Mouse (Mus musculus): ENCODE data around the gene Olfr805. TPM values are rescaled to one million over a fixed set of nuclear protein-coding genes. Genes with fewer than 3 reads are reported as not detected.

Gene Olfr805
- not detected in 2 replicates for polyA plus RNA-seq (2015; fragmentation: Nextera tagmentation; extraction: Ambion mirVana)

GRCm38 (mm10) chr10:129729275-129729674 is at the start of gene Olfr805:
Gene Olfr805, minus strand, starts transcription at chr10:129729375.
- no peak within 1 kb of the TSS for H3K4me2 ChIP-seq (ENCODE audit: low read depth, low read length)
- ATAC-seq (replicated peaks; ENCODE audit: extremely low read depth, insufficient read depth, low FRiP score), result no peak
- H3K4me1 ChIP-seq (ENCODE audit: control insufficient read depth, insufficient read depth, low read length), result no peaks in the 10 kb centered on the region
- H3K4me3 ChIP-seq (ENCODE audit: low read length), result no peak within 1 kb of the TSS
- H3K27ac ChIP-seq (ENCODE audit: low read length), result no peak within 1 kb of the TSS
- WGBS, result 87% methylated on average over 2 of the region's 2 CpGs
- H3K27me3 ChIP-seq (ENCODE audit: control insufficient read depth, insufficient read depth, low read length), result no peaks in the 10 kb centered on the region
- H3K36me3 ChIP-seq (ENCODE audit: control insufficient read depth, insufficient read depth), result no peaks in the 10 kb centered on the region
- 0 out of 2 replicates have a peak, but pooled peaks cover 3% of the 10 kb centered on the region for H3K9me3 ChIP-seq (replicated peaks; ENCODE audit: control insufficient read depth, low read length)
- H3K9ac ChIP-seq (ENCODE audit: low read length), result no peak within 1 kb of the TSS

- Histone ChIP-seq H3K4me3 (ENCODE audit: low read length) (no peak overlapping the region), H3K4me1 (ENCODE audit: control insufficient read depth, insufficient read depth, low read length) (no peaks in the 10 kb centered on the region), H3K9me3 (replicated peaks; ENCODE audit: control insufficient read depth, low read length) (no peaks in the 10 kb centered on the region), H3K4me2 (ENCODE audit: low read depth, low read length) (no peak overlapping the region), H3K27ac (ENCODE audit: low read length) (no peak overlapping the region), H3K9ac (ENCODE audit: low read length) (no peak overlapping the region), H3K36me3 (ENCODE audit: control insufficient read depth, insufficient read depth) (no peaks in the 10 kb centered on the region), H3K27me3 (ENCODE audit: control insufficient read depth, insufficient read depth, low read length) (no peaks in the 10 kb centered on the region)
- no peak for ATAC-seq (replicated peaks; ENCODE audit: extremely low read depth, insufficient read depth, low FRiP score)
These were observed 48.9 kb upstream of the Olfr805 start for GRCm38 (mm10) chr10:129778123-129778522.

- Histone ChIP-seq H3K4me1 (ENCODE audit: control insufficient read depth, insufficient read depth, low read length) (no peaks in the 10 kb centered on the region), H3K4me2 (ENCODE audit: low read depth, low read length) (no peak within 1 kb of the TSS), H3K9ac (ENCODE audit: low read length) (no peak within 1 kb of the TSS), H3K4me3 (ENCODE audit: low read length) (no peak within 1 kb of the TSS), H3K27ac (ENCODE audit: low read length) (no peak within 1 kb of the TSS), H3K27me3 (ENCODE audit: control insufficient read depth, insufficient read depth, low read length) (no peaks in the 10 kb centered on the region), H3K36me3 (ENCODE audit: control insufficient read depth, insufficient read depth) (no peaks in the 10 kb centered on the region), H3K9me3 (replicated peaks; ENCODE audit: control insufficient read depth, low read length) (no peaks in the 10 kb centered on the region)
- ATAC-seq (replicated peaks; ENCODE audit: extremely low read depth, insufficient read depth, low FRiP score), result no peak
These were observed 45.2 kb upstream of the Olfr805 start, which contains the start of gene Olfr809 for GRCm38 (mm10) chr10:129774338-129774737. Gene Olfr809, plus strand, starts transcription at chr10:129774638.

GRCm38 (mm10) chr10:129765182-129765581 is 36.0 kb upstream of the Olfr805 start, which contains the start of gene Olfr808:
Gene Olfr808, plus strand, starts transcription at chr10:129765482.
- ATAC-seq (replicated peaks; ENCODE audit: extremely low read depth, insufficient read depth, low FRiP score), result no peak
- no peak within 1 kb of the TSS for H3K4me3 ChIP-seq (ENCODE audit: low read length)
- no peak within 1 kb of the TSS for H3K4me2 ChIP-seq (ENCODE audit: low read depth, low read length)
- no peak within 1 kb of the TSS for H3K27ac ChIP-seq (ENCODE audit: low read length)
- no peaks in the 10 kb centered on the region for H3K36me3 ChIP-seq (ENCODE audit: control insufficient read depth, insufficient read depth)
- H3K27me3 ChIP-seq (ENCODE audit: control insufficient read depth, insufficient read depth, low read length), result no peaks in the 10 kb centered on the region
- H3K4me1 ChIP-seq (ENCODE audit: control insufficient read depth, insufficient read depth, low read length), result no peaks in the 10 kb centered on the region
- 83% methylated on average over 1 of the region's 1 CpGs for WGBS
- H3K9me3 ChIP-seq (replicated peaks; ENCODE audit: control insufficient read depth, low read length), result no peaks in the 10 kb centered on the region
- H3K9ac ChIP-seq (ENCODE audit: low read length), result no peak within 1 kb of the TSS

- 75% methylated on average over 1 of the region's 1 CpGs for WGBS
- no peaks in the 10 kb centered on the region for H3K4me1 ChIP-seq (ENCODE audit: control insufficient read depth, insufficient read depth, low read length)
- H3K9me3 ChIP-seq (replicated peaks; ENCODE audit: control insufficient read depth, low read length), result no peaks in the 10 kb centered on the region
- H3K9ac ChIP-seq (ENCODE audit: low read length), result no peak within 1 kb of the TSS
- ATAC-seq (replicated peaks; ENCODE audit: extremely low read depth, insufficient read depth, low FRiP score), result no peak
- H3K4me3 ChIP-seq (ENCODE audit: low read length), result no peak within 1 kb of the TSS
- no peak within 1 kb of the TSS for H3K27ac ChIP-seq (ENCODE audit: low read length)
- H3K36me3 ChIP-seq (ENCODE audit: control insufficient read depth, insufficient read depth), result no peaks in the 10 kb centered on the region
- no peaks in the 10 kb centered on the region for H3K27me3 ChIP-seq (ENCODE audit: control insufficient read depth, insufficient read depth, low read length)
- H3K4me2 ChIP-seq (ENCODE audit: low read depth, low read length), result no peak within 1 kb of the TSS
These were observed 28.5 kb upstream of the Olfr805 start, which contains the start of gene Olfr807 for GRCm38 (mm10) chr10:129757693-129758092. Gene Olfr807, minus strand, starts transcription at chr10:129757793.

- H3K4me1 ChIP-seq (ENCODE audit: control insufficient read depth, insufficient read depth, low read length), result no peaks in the 10 kb centered on the region
- H3K9me3 ChIP-seq (replicated peaks; ENCODE audit: control insufficient read depth, low read length), result no peaks in the 10 kb centered on the region
- no peak for ATAC-seq (replicated peaks; ENCODE audit: extremely low read depth, insufficient read depth, low FRiP score)
- H3K4me2 ChIP-seq (ENCODE audit: low read depth, low read length), result no peak within 1 kb of the TSS
- H3K27ac ChIP-seq (ENCODE audit: low read length), result no peak within 1 kb of the TSS
- H3K9ac ChIP-seq (ENCODE audit: low read length), result no peak within 1 kb of the TSS
- H3K36me3 ChIP-seq (ENCODE audit: control insufficient read depth, insufficient read depth), result no peaks in the 10 kb centered on the region
- no peak within 1 kb of the TSS for H3K4me3 ChIP-seq (ENCODE audit: low read length)
- no peaks in the 10 kb centered on the region for H3K27me3 ChIP-seq (ENCODE audit: control insufficient read depth, insufficient read depth, low read length)
These were observed 12.6 kb upstream of the Olfr805 start, which contains the start of gene Olfr806 for GRCm38 (mm10) chr10:129741821-129742220. Gene Olfr806, minus strand, starts transcription at chr10:129741921.

- Histone ChIP-seq H3K4me1 (ENCODE audit: control insufficient read depth, insufficient read depth, low read length) (no peaks in the 10 kb centered on the region), H3K4me2 (ENCODE audit: low read depth, low read length) (no peak within 1 kb of the TSS), H3K9ac (ENCODE audit: low read length) (no peak within 1 kb of the TSS), H3K27me3 (ENCODE audit: control insufficient read depth, insufficient read depth, low read length) (no peaks in the 10 kb centered on the region), H3K36me3 (ENCODE audit: control insufficient read depth, insufficient read depth) (no peaks in the 10 kb centered on the region), H3K9me3 (replicated peaks; ENCODE audit: control insufficient read depth, low read length) (no peaks in the 10 kb centered on the region), H3K27ac (ENCODE audit: low read length) (no peak within 1 kb of the TSS), H3K4me3 (ENCODE audit: low read length) (no peak within 1 kb of the TSS)
- ATAC-seq (replicated peaks; ENCODE audit: extremely low read depth, insufficient read depth, low FRiP score), result no peak
These were observed 26.3 kb downstream of the Olfr805 start, which contains the start of gene Olfr804 for GRCm38 (mm10) chr10:129702910-129703309. Gene Olfr804, plus strand, starts transcription at chr10:129703210.

GRCm38 (mm10) chr10:129694186-129694585 is 35.0 kb downstream of the Olfr805 start, which contains the start of gene Olfr803:
Gene Olfr803, minus strand, starts transcription at chr10:129694286.
- H3K4me1 ChIP-seq (ENCODE audit: control insufficient read depth, insufficient read depth, low read length), result no peaks in the 10 kb centered on the region
- WGBS, result 59% methylated on average over 2 of the region's 2 CpGs
- ATAC-seq (replicated peaks; ENCODE audit: extremely low read depth, insufficient read depth, low FRiP score), result no peak

GRCm38 (mm10) chr10:129688069-129688468 is 41.1 kb downstream of the Olfr805 start, which contains the start of gene Olfr802:
Gene Olfr802, minus strand, starts transcription at chr10:129688169.
- H3K27me3 ChIP-seq (ENCODE audit: control insufficient read depth, insufficient read depth, low read length), result no peaks in the 10 kb centered on the region
- no peak for ATAC-seq (replicated peaks; ENCODE audit: extremely low read depth, insufficient read depth, low FRiP score)
- no peaks in the 10 kb centered on the region for H3K4me1 ChIP-seq (ENCODE audit: control insufficient read depth, insufficient read depth, low read length)
- no peak within 1 kb of the TSS for H3K27ac ChIP-seq (ENCODE audit: low read length)
- no peaks in the 10 kb centered on the region for H3K36me3 ChIP-seq (ENCODE audit: control insufficient read depth, insufficient read depth)
- no peak within 1 kb of the TSS for H3K4me2 ChIP-seq (ENCODE audit: low read depth, low read length)
- no peaks in the 10 kb centered on the region for H3K9me3 ChIP-seq (replicated peaks; ENCODE audit: control insufficient read depth, low read length)
- no peak within 1 kb of the TSS for H3K4me3 ChIP-seq (ENCODE audit: low read length)
- 50% methylated on average over 1 of the region's 1 CpGs for WGBS
- no peak within 1 kb of the TSS for H3K9ac ChIP-seq (ENCODE audit: low read length)

More at GRCm38 (mm10) chr10:129694186-129694585, 35.0 kb downstream of the Olfr805 start, which contains the start of gene Olfr803:
- no peak within 1 kb of the TSS for H3K4me2 ChIP-seq (ENCODE audit: low read depth, low read length)
- H3K27ac ChIP-seq (ENCODE audit: low read length), result no peak within 1 kb of the TSS
- H3K9ac ChIP-seq (ENCODE audit: low read length), result no peak within 1 kb of the TSS
- H3K36me3 ChIP-seq (ENCODE audit: control insufficient read depth, insufficient read depth), result no peaks in the 10 kb centered on the region
- H3K9me3 ChIP-seq (replicated peaks; ENCODE audit: control insufficient read depth, low read length), result no peaks in the 10 kb centered on the region
- H3K27me3 ChIP-seq (ENCODE audit: control insufficient read depth, insufficient read depth, low read length), result no peaks in the 10 kb centered on the region
- H3K4me3 ChIP-seq (ENCODE audit: low read length), result no peak within 1 kb of the TSS

All from heart, embryonic 16.5 days (tissue).